Mouse (Mus musculus): ENCODE measurements at regions not wholly inside any gene's neighbourhood (a gene's known extent, or its start where the extent isn't known, plus 50 kb on each side); places are given as distances from the start of the nearest gene placed in this dataset.

DNA sequence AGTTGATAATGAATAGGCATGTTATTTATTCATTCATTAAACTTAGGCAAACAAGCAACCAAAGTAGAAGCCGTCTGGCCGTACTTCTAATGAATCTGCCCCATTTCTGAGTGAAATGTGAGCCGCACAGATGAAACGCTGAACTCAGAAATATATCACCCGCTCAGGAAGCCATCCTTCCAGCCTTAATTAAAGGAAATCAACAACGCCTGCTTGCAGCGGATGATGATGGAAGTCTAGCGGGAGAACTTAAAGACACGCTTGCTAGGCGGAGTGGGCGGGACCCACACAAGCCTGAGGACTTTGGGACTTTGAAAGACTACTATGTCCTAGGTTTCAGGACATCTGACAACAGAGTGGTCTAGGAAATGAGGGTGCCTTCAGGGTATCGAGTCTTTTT, 117.7 kb upstream of the Xylt1 start:
- no peak for DNase-seq

GRCm38 (mm10) chr7:117264341-117264740, 116.4 kb upstream of the Xylt1 start:
- no peak for DNase-seq

DNA sequence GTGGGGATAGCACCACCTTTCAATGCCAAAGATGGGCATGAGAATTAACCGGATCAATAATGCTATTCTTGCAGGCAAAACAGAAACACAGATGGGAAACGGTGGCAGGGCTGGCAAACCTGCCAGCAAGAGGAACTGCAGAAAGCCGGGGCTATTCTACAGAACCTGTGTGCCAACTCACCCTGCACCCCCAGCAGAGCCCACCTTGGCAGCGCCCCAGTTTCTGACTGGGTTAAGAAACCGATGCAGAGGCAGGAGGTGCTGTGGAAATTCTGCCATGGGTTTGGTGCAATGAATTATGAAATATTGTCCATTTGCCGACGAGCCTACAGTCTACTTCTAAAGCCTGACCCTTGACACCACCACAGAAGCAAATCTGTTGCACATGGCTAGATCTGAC, 112.7 kb upstream of the Xylt1 start:
- no peak for DNase-seq

GRCm38 (mm10) chr7:117269263-117269897, 111.4 kb upstream of the Xylt1 start:
- no peak for DNase-seq

DNA sequence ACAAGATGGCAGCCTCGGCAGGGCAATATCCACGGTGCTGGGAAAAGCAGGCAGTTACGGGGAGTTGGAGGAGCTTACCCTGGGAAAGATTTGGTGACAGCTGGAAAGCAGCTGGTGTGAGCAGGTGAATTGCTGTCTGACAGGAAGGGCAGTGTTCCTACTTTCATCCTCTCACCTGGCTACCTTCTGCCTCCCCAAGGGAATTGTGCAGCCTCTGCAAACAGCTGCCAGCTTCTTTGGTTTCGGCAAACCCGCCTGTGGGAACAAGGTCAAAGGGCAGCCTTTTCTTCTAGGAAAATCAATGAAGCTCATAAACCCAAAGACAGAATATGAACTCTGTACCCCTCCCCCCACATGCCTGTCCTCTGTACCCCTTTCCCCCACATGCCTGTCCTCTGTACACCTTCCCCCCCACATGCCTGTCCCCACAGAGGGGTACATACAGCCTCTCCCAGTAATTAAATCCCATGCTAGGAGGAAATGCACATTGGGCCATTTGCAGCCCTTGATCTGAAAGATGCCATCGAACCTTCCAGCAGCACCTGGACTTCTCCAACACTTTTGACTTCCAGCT, 102.3 kb upstream of the Xylt1 start:
- DNase-seq: no peak

DNA sequence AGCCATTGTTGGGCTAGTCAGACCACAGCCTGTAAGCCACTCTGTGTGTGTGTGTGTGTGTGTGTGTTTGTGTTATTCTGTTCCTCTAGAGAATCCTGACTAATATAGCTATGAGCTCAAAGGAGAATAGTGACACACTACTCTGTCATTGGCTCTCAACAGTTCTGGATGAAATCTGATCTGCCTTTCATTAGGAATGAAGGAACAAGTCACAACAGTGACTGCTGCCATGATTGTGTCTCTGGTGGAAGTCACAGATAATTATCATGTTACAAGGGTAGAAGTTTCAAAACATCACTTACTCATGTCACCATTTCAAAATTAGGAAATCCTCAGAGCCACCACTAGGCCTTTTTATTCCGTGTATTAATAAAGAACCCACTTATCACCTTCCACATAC, 98.6 kb upstream of the Xylt1 start:
- no peak for DNase-seq

- no peak for DNase-seq
These were observed 95.6 kb upstream of the Xylt1 start for GRCm38 (mm10) chr7:117285206-117285605.

- no peak for DNase-seq
These were observed 94.8 kb upstream of the Xylt1 start for GRCm38 (mm10) chr7:117285985-117286384.

- DNase-seq: peak; percentile 56 to 66
These were observed 77.1 kb upstream of the Xylt1 start for GRCm38 (mm10) chr7:117303705-117304104.

DNA sequence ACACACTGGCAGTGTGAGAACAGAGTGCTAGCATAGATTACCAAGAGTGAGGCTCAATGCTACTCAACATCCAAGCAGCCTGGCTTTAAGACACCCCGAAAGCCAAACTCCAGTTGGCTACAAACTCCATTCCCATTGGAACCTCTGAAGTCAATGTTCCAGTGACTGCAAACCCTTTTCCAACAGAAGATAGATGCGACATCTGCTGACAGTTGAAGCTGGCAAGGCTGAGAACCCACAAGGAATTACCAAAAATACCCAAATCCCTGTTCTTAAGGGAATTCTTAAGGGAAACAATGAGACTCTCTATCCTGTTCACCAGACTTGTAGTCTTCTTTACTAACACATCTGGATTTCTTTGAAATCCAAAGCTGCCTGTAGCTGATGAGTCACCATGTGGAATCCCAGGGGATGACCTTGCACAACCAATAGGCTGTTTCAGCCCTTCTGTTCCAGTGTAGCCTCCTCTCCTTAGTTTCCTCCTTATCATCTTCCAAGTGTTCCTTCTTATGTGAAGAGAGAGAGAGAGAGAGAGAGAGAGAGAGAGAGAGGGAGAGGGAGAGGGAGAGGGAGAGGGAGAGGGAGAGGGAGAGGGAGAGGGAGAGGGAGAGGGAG, 70.1 kb upstream of the Xylt1 start:
- peak; percentile 80 to 87 for DNase-seq

GRCm38 (mm10) chr7:117311316-117311715, 69.5 kb upstream of the Xylt1 start:
- DNase-seq: no peak

DNA sequence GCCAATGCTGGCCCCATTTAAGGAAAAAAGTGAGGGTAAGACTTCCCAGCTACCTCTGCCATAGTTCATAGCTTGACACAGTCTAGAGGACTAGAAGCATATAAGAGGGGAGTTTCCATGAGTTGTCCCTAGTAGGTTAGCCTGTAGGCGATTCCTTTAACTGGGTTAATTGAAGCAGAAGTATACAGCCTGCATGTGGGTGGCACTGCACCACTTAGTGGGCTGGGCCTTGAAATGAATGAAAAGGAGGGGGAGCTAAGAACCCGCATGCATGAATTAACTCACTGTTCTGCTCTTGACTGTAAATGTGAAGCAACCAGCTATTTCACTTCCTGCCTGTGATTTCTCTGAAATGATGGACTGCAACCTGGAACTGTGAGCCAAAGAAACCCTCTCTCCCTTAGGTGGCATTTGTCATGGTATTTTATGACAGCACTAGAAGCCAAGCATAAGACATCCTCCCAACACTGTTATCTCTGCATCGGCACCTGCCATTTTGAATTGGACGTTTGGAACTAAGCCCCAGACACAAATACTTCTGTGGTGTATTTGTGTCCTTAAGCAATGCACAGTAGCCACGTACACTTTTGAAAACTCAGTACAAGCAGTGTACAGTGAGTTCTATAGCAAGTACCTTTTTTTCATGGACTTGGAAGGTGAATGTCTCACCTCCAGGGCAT, 64.5 kb upstream of the Xylt1 start:
- DNase-seq: no peak

GRCm38 (mm10) chr7:117317362-117317761, 63.4 kb upstream of the Xylt1 start:
- no peak for DNase-seq

DNA sequence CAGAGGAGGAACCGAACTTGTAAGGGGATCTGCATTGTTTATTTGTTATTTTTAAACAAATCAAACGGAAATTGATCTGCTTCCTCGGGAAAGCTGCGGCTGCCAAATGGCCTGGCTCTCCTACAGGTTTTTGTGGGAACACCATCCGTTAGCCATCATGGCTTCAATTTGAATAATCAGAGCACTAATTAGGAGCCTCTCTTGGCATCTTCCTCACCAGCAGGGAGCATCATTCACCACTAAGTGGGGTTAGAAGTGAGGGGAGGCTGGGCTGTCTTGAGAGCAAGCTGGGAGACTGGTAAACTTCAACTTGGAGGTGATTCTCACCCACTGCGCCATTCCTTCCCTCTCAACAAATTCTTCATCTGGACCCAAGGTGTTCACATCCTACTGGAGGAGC, 60.2 kb upstream of the Xylt1 start:
- peak in 1 of 2 experiments; percentile 6 for DNase-seq
